Mouse (Mus musculus): ENCODE results near the gene Khk. TPM values are rescaled to one million over a fixed set of nuclear protein-coding genes. Genes with fewer than 3 reads are reported as not detected.

Gene Khk
- polyA plus RNA-seq, 2 experiments from 2014 or later = 11.9 to 20.6 TPM

DNA sequence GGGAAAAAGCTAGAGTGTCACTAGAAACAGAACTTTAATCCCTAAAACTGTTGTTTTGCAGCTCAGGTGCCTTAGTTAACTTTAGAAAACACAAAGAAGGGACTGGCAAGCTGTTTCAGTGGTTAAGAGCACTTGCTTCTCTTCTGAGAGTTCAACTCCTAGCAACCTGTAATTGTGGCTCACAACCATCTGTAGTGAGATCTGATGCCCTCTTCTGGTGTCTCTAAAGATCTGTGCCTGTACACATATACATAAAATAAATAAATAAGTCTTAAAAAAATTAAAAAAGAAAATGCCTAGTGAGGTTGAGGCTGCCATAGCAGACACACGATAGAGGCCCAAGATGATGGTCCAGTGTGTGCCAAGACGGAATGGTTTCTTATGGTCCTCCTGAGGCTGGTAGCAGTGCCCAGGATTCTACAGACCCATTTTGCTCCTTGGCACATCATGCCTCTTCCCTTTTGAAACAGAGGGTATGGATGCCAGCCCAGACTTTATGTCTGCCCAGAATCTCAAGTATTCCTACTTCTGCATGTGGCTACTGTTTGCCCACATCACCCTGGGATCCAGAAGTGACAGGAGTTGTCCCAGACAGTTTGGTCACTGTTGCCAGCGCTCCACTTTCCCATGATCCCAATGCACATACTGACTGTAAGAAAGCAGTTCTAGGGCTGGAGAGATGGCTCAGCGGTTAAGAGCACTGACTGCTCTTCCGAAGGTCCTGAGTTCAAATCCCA lies 13.7 kb downstream of the Khk start:
- ATAC-seq = no peak

DNA sequence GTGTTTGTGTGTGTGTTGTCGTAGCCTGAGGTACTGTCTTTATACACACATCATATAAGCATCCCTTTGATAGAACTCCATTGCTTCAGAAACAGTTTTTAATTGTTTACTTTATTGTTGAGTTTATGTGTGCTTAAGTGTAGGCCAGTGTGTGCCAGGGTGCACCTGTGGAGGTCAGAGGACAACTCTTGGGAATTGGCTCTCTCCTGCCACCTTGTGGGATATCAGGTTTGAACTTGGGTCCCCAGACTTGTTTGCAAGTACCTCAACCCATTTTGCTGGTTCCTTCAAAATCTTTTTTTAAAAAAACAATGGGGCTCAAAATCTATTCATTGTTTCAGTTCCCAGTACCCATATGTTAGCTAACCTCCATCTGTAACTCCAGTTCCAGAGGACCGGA lies 21.8 kb downstream of the Khk start:
- no peak for ATAC-seq

GRCm38 (mm10) chr5:30944344-30944743 lies 23.1 kb downstream of the Khk start:
- ATAC-seq = no peak

- ATAC-seq = no peak
These were observed 23.9 kb downstream of the Khk start, which contains the start of gene Cgref1 for GRCm38 (mm10) chr5:30944956-30945781. Gene Cgref1, minus strand, starts transcription at chr5:30945591.

DNA sequence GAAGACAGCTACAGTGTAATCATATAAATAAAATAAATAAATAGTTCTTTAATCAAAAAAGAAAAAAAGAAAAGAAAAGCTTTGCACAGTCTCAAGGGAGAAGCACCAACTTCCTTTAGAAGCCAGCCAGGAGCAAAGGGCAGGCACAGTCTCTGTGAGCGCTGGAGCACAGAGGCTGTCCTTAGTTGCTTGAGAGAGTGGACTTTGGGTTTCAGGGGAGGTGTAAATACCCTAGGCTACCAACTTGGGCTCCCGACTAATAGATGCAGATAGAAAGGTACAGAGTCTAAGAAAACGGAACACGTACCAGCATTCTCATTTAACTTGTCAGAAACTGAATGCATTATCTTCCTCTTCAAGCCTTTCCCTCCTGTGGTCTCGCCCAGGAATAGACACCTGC lies 27.4 kb downstream of the Khk start:
- ATAC-seq = no peak

DNA sequence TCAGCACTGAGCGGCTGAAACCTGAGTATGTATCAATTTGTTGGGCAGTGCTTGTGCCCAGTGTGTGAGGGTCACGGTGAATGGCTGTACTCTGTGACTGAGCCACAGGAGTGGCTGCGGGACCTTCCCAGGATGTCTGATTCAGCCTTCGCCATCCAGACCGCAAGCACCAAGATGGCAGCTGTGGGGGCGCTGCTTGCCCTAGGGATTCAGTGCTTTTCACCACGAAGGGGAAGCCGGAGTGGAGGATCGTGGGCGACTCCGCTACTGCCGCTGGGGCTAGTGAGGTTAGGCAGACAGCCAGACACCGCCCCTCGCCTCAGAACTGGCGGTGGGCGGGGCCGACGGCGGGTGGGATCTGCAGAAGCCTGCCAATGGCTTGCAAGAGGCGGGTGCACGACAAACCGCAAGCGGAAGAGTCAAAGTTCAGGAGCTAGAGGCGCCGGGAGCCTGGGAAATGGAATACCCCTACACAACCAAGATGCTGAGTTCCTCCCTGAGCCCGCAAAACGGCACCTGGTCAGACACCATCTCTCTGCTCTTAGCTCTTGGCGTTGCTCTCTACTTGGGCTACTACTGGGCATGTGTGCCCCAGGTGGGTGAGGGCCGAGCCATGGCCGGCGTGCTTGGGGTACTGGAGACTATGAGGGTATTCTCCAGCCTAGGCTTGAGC lies 28.6 kb downstream of the Khk start:
- ATAC-seq = peak; percentile 92

GRCm38 (mm10) chr5:30950451-30950850 lies 29.2 kb downstream of the Khk start:
- ATAC-seq = no peak

GRCm38 (mm10) chr5:30950922-30951321 lies 29.7 kb downstream of the Khk start:
- no peak for ATAC-seq

- ATAC-seq = no peak
These were observed 30.5 kb downstream of the Khk start for GRCm38 (mm10) chr5:30951706-30952105.

GRCm38 (mm10) chr5:30952551-30952950 lies 31.3 kb downstream of the Khk start:
- ATAC-seq = no peak

DNA sequence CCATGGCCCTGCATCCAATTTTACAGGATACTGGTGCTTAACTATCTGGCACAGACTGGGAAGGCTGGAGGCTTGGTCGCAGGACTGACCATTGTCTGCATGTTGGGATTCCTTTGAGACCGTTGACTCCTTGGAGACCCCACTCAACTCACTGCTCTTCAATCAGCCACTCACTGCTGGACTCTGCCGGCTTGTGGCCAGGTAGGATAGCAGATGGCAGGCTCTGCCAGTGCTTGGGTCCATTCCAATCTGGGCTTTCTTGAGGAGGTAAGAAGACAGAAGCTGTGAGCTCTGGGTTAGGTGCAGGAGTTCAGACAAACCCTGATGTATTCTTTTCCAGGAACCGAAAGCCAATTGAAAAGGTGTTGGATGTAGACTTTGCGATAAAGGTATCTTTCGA lies 32.8 kb downstream of the Khk start:
- no peak for ATAC-seq

GRCm38 (mm10) chr5:30954556-30954955 lies 33.3 kb downstream of the Khk start:
- ATAC-seq = no peak

DNA sequence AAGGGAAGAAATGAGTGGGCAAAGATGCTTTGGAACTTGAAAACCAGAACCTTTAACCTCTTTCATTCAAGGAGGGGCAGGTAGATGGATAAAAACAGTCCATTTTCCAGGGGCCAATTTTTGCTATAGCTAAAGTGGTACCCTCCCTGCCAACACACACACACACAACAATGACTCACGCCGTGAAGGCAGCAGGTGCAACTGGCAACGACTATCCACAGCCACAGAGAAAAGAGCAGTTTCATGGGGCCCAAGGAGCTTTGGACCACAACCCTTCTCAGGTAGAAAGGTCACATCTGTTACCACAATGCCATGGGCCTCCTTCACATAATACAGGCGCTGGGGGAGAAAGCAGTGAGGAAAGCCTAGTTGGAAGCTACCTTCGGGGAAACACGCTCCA lies 34.5 kb downstream of the Khk start:
- no peak for ATAC-seq

GRCm38 (mm10) chr5:30957891-30958290 lies 36.7 kb downstream of the Khk start:
- ATAC-seq = no peak

- no peak for ATAC-seq
These were observed 38.1 kb downstream of the Khk start for GRCm38 (mm10) chr5:30959198-30959854.

GRCm38 (mm10) chr5:30959966-30960501 lies 38.8 kb downstream of the Khk start, which contains the start of gene Preb:
Gene Preb, minus strand, starts transcription at chr5:30960361.
- peak; percentile 88 for ATAC-seq

DNA sequence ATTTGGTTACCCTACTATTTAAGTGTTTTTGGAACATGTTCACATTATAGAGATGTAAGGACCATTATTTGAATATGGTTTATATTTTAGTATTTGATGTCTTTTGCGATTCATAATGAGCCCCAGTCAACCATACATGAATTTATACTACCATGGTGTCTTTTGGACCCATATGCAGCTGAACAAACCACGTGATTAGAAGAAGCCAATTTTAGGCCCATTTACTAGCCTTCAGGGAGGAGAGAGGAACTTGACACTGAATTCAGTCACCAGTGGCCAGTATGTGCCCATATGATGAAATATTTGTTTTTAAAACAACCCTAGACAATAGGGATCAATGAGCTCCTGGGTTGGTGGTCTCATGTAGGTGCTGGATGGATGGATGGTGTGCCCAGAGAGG lies 39.6 kb downstream of the Khk start:
- no peak for ATAC-seq

- ATAC-seq = peak; percentile 51
These were observed 40.6 kb downstream of the Khk start for GRCm38 (mm10) chr5:30961545-30962505.

- no peak for ATAC-seq
These were observed 42.7 kb downstream of the Khk start for GRCm38 (mm10) chr5:30963916-30964315.

- no peak for ATAC-seq
These were observed 45.0 kb downstream of the Khk start for GRCm38 (mm10) chr5:30966189-30966588.

GRCm38 (mm10) chr5:30968416-30968815 lies 47.2 kb downstream of the Khk start, which contains the start of gene Tcf23:
Gene Tcf23, plus strand, starts transcription at chr5:30968662.
- ATAC-seq = no peak

Measured in activated CD4-positive, CD25-positive, alpha-beta regulatory T cell, adult 4 months (primary cell).